Mouse (Mus musculus) embryo, embryonic 10.5 days (tissue): ENCODE results near the gene Dhh.

Experiments
- DNase-seq: peaks from one replicate; pipeline ENCODE4 v3.0.0-alpha.2; 2015; ENCODE audit warnings: low spot score

Gene Dhh

DNA sequence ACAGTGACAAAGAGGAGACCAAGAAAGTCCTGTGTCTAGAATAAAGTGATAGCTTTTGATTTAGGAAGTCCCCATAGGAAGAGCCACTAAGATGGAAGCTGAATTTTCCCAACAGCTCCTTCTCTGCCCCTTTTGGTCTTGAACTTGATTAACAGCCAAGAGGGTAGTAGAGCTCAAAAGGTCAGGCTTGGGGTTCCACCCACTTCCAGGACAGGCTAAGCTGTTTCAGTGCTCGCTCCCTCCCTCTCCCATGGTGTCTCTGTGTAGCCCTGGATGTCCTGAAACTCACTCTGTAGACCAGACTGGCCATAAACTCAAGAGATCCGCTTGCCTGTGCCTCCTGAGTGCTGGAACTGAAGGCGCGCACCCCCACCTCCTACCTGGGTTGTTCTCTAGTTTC, 17.7 kb upstream of the Dhh start:
- DNase-seq: no peak

DNA sequence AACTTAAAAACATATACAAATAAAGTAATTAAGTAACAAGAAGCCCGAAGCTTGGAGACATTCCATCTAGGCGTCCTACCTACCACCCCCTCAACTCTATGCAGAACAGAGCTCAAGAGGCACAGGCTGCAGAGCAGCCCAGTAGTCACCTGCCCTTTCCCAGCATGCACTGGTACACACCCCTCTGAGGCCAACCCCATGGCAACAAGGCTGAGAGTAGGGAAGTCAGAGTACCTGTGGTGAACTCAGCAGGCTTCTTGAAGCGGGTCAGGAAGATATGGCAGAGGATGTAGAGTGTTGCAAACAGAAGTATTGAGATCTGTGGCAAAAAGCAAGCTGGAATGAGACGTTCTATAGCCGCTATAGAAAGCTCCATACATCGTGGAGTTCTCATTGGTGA, 16.6 kb upstream of the Dhh start:
- no peak for DNase-seq

DNA sequence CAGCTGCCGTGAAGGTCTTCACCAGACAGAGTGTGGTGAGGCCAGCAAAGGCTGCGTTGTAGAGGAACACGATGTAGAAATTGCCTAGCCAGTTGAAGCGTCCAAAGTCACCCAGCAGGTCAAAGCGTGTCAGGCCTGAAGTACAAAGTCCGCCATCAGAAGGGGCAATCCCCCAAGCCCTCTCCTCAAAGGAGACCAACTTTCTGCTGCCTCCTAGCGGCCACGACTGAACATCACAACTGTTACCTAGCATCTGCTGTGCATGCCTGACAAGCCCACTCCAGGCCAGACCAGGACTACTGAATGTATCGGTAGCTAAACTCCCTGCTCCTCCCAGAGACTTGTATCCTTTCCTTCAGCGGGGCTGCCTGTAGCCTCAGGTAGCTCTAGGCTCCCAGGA, 6.4 kb upstream of the Dhh start:
- peak; percentile 88 for DNase-seq

DNA sequence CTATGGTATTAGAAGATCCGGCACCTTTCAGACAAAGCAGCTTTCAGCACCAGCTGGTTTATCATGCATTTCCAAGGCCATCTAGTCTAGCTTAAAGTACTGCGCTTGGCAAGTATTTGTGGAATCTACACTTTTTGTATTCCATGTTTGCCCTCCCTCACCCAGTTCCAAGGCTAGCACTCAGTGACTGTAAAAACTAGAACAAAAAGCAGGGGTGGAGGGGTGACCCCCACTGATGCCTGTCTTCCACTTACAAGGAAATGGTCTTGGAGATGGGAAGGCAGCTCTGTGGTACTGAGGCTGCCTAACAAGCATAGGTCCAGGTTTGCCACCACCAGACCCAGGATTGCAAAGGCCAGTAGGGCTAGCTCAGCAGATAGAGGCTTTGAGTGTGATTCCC, 4.3 kb upstream of the Dhh start:
- no peak for DNase-seq

DNA sequence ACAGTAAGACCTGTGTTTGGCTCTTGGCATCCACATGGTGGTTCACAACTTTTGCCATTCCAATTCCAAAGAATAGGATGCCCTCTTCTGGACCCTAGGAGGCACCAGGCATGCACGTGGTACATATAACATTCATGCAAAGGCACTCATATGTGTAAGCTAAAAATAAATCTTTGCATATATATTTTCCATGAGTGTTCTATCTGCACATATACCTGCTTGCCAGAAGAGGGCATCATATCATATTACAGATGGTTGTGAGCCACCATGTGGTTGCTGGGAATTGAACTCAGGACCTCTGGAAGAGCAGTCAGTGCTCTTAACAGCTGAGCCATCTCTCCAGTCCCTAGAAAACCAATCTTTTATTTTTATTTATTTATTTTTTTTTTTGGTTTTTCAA, 3.2 kb upstream of the Dhh start:
- DNase-seq: no peak

DNA sequence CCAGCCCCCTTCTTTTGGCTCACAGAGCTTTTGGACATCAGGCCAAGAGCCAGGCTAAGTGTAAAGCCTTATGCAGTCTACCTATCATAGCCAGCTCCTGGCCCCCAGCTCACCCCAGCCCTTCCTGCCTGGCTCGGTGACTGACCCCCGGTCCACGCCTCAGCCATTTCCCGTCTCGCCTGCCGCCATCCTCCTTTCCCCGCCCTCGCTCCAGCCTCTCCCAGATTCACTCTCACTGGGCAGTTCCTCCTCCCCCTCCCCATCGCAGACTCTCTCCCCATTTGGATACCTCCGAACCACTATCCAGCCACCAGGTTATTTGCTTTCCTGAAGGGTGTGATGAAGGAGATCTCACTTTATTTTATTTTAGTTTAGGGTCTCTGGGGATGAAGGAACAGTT, 845 bp downstream of the Dhh start:
- DNase-seq: peak; percentile 13

DNA sequence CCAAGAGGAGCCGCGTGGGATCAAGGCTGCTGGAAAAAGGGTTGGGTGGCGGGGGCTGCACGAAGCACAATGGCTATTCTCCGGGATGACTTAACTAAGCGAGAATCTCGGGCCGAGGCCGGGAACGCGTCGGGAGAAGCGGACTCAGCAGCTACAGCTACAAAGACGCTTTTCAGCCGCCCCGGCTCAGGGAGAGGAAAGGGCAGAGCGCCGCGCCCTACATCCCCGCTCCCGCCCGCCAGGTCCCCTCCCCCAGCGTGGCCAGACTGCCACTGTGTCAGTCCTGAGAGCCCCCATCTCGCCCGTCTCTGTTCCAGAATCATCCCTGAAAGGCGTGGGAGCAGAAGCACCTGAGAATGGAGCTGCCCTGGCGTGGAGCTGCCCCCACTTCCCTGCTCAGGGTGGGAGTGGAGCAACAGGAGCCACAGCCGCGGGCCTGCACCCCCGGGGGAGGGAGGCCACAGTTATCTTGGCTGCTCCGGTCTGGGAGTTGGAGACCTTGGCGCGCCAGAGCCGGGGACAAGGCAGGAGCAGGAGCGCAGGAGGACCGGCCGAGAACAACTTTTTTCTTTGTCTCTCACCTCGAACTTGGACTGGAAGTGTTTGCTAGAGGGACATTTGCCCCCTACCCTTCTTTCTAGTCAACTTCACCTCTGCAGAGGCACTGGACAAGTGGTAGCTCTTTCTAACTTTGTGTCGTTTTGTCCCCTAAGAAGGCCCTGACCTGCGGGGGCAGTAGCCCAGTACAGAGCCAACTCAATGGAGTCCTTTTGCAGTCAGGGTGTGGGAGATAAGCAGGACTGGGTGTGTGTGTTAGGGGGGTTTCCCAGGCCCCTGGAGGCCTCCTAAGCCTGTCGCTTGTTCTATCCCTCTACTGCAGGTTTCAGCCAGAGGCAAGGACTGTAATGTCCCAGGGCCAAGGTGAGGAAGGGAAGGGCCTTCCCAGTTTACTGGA, 2.4 kb downstream of the Dhh start:
- DNase-seq: peak; percentile 79

DNA sequence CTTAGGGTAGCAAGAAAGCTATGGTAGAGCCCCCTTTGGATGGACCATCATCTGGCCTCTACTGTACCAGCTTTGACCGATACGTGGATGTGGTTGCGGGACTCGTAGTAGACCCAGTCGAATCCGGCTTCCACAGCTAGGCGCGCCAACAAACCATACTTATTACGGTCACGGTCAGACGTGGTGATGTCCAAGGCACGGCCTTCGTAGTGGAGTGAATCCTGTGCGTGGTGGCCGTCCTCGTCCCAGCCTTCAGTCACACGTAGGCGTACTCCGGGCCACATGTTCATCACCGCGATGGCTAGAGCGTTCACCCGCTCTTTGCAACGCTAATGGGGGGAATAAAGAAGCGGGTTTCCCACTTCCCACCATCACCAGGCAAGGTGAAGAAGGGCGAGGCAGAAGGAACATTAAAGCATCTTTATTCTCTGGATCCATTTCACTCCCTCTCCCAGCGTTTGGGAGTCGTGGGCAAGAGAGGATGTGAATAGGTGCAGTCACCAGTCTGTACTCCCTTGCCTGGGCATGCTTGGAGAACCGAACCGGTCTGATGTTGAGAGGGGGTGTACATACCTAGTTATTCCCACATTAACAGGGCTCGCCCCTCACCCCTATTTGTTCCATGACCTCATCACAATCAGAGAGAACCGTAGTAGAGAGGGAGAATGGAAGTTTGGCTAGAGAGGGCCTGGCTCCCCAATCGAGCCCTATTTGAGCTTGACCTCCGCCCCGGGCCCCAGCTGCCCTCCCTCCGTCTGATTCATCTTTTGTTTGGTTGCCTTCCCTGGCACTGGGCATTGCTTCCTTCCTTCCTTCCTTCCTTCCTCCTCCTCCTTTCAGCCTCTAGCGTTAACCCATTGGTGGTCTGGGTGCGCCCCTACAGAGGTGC, 3.4 kb downstream of the Dhh start:
- peak; percentile 52 for DNase-seq

DNA sequence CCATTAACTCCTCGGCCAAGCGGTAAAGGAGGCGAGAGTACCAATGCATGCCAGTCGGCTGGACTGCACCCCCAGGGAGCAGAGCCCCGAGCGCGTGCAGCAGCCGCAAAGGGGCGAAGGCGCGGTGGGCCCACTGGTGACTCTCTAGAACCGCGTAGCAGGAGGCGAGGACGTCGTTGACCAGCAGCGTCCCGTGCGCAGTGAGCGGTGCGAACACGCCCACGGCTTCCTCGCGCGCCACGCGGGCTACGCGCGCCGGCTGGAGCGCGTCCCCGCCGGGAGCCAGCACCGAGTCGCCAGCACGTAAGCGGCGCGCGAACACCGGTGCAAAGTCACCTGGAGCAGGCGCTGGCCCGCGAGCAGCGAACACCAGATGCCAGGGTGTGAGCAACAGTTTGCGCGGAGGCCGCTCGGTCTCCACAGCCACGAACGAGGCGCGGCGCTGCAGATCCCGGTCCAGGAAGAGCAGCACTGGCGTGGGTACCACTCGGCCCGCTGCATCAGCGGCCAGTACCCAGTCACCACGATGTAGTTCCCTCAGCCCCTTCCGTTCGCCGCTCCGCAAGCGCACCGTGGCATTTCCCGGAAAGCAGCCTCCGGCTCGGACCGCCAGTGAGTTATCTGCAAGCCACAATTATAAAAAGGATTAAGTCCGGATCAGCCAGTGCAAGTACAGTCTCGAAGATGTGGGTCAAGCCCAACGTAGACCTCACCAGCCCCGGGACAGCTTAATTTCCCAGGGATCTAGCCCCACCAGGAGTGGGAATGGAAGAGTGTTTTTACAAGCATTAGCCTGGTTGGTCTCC, 4.2 kb downstream of the Dhh start, which contains the start of gene Rhebl1:
Gene Rhebl1, minus strand, starts transcription at position 601 of the 806 bp plus-strand sequence.
- DNase-seq: peak; percentile 45

DNA sequence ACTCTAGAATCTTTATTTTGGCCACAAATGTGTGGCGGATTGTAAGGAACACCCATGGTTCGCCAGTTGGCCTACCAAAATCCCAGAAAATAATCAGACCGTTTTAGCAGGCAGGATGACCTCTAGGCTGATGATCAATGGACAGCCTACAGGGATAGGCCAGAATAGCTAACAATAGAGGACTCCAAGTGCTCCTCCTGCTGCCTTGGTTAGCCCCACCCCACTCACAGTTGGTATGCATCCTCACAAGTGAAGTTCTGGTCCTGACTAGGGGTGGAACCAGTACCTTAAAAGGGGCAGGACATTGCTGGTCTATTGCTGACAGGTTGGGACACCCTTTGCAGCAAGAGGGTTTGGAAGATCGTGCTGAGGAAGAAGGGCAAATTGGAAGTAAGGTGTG, 5.3 kb downstream of the Dhh start:
- peak; percentile 14 for DNase-seq

DNA sequence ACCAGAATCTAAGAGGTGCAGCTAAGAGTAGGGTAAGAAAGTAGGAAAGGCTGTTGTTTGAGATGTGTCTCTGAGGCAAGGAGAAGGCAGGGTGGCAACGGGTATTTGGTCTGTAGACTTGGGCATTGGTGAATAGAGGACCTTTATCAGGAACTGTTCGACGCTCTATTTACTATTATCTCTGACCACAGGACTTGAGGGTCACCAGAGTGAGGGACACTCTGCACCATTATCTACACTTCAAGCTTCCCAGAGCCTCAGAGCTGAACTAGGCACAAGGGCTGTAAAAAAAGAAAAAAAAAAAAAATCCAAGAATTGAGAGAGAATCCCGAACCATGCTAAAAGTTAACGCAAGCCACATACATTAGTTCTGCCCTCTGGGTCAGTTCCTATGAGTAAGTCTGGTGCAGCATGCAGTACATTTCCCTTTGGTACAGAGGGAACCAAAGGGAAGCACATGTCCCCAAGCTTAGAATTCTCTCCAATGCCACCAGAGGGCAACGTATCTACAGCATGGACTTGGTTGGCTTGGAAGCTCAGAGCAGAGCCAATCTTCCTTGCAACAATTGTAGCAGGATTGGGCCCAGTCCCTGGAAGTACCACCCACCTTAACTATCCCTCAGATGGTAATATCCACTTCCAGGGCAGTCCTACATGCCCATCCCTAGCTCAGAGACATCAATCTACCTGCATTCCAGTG, 6.3 kb downstream of the Dhh start:
- peak; percentile 90 for DNase-seq

DNA sequence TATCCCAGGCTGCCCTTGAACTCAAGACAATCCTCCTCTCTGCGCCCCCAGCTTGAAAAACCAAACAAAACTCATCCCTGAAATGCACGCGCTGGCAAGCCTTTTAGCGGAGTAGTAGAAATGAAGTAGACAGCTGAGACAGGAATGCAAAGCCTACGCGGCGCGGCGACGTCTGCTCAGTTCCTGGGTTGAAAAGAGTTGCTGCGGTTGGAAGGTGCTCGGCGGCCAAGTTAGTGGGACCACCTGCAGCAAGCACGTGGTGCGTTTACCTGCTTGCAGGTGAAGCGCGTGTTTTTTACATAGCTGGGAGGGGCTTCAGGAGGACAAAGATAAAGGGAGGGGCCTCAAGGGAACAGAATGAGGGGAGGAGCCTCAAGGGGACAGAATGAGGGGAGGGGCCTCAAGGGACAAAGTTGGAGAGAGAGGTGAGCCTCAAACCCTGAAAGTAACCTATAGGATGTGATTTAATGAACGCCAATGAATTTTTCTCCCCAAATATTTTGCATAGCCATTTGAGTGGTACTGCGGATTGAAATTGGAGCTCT, 7.1 kb downstream of the Dhh start:
- peak; percentile 39 for DNase-seq

DNA sequence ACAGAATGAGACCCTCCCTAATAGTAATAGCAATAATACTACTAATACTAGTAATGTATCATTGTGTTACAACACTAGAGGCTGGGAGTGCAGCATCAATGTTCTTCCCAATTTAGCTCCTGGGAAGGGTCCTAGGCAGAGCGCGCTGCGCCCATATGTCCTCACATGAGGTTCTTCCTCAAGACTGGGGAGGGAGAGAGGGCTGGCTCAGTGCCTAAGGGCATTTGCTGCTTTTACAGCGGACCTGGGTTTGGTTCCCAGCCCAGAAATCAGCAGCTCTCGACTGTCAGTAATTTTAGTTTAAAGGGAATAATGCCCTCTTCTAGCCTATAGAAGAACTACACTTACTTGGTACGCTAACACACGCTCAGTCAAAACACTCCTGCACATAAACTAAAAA, 10.8 kb downstream of the Dhh start:
- no peak for DNase-seq

DNA sequence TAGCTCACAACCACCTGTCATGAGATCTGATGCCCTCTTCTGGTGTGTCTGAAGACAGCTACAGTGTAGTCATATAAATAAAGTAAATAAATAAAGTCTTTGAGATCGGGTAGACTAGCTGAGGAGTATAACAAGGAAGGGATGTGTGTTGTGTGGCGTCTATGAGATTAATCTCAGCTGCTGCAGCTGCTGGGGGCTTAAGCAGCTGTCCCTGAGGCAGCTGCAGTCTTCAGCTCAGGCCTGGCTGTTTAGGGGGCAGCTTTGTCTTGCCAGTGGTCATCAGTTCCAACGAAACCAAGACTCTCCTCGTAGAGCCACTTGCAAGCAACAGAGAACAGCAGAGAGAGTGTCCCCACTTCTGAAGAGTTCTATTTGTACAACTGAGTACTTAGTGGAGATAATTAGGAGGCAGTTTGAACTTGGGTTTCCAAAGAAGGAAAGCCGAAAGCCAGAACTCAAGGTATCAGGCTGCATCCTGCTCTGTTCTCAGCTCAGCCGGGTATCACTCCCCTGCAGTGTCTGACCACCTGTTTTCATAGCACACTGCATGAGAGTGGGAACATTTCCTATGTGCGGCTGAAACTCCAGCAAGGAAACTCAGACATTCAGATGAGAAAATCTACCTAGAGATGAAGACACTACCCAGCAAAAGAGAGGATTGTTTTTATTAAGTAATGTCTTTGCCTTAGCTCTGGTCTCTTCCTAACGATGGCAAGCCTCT, 11.5 kb downstream of the Dhh start:
- DNase-seq: no peak

DNA sequence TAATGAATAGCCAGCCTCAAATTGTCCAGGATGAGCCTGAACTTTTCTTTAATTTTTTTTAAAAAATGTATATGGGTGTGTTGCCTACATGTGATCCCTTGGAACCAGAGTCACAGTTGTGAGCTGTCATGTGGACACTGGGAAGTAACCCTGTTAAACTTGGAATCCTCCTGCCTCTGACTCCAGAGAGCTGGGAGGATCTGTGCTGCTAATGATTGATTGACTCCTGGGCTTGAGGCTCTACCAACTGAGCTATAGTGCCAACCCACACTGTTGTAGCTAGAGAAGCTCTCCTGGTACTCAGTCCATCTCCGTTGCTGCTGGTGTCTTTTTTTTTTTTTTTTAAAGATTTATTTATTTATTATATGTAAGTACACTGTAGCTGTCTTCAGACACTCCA, 14.2 kb downstream of the Dhh start:
- DNase-seq: no peak

DNA sequence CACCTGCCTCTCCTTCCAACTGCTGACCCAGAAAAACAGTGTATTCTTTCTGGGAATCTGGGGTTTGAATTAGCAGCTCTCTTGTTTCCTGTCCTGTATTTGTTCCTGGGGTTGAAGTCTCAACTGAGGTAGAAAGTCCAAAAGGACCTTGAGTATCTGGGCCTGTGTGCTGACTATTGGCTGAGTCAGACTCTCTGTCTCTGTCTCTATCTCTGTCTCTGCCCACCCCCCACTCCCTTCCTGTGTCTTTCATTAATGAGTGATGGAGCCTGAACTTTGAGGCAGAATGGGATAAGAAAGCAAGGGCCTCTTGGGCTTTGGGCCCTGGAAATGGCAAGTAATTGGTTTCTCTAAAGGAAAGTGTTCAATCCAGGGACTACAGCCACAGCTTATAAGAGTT, 14.7 kb downstream of the Dhh start:
- DNase-seq: no peak

DNA sequence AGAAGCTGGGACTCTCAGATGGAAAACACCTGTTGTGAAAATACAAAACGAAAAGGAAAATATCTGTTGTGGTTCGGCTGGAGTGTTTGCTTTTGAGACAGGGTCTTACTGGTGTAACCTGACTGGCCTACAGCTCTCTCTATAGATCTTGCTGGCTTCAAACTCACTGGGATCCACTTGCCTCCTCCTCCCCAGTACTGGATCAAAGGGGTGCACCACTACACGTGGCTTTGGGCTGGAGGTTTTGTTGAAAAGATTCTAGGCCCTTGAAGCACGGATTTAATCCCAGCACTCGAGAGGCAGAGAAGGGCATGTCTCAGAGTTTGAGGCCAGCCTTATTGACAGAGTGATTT, 16.7 kb downstream of the Dhh start:
- no peak for DNase-seq

DNA sequence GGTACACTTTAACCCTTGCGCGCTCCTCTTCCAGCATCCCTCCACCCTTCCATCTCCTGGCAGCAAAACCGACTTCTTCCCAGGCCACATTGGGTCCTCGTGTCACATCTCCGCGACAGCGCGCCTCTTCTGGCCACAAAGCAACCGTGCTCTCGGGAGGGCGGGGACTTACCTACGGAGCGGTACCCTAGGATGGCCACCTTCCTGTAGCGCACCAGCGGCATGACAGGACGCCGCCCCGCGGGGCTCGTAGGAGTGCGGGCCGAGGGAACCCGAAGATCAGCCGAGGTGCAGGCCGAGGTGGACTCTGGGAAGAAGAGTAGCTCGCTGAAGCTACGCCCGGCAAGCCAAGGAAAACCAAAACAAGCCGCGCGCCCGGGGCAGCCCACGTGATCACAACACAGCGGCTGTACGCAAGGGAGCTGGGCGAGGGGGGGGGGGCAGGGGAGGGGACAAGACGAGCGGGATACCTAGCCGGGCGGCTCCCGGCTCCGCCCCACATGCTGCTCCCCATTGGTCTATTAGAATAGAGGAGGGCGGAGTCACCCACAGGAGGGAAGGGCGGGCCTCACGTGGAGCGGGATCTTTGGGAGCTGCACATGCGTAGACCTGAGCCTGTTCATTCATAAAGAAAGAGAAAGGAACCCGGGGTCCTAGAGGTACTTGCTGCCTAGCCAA, 17.2 kb downstream of the Dhh start:
- peak; percentile 99 for DNase-seq

DNA sequence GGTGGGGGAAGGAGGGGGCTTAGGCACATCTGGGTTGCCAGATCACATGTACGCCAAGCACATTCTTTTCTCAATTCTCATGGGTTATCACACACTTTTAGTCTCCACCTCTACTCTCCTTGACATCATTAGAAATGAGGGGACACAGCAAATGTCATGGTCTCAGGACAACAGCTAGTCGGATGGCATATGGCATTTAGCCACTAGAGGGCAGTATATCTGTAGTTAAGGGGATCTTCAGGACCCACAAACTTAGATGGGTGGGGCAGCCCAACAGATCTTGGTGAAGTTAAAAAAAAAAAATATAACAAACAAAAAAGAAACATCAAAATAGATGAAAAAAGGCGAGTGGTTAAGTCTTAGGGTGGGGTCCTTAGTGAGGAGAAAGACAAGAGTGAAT, 21.0 kb downstream of the Dhh start:
- peak; percentile 91 for DNase-seq
